Mouse (Mus musculus) CH12.LX (cell line): ENCODE measurements at regions not wholly inside any gene's neighbourhood (a gene's known extent, or its start where the extent isn't known, plus 50 kb on each side); places are given as distances from the start of the nearest gene placed in this dataset.
"Not testable (repeated sequence)": the region's sequence is repeated elsewhere in the genome, so short reads cannot be mapped to it uniquely, and the experiment has no call there.

Experiments
- DNase-seq: peaks from one replicate; pipeline ENCODE4 v3.0.0-alpha.2; 2013; ENCODE audit errors: extremely low read depth
- H3K27ac ChIP-seq: 2 replicates; pipeline ENCODE4 v1.5.1; 2012; ENCODE audit warnings: low read depth, mild to moderate bottlenecking, control low read depth, moderate library complexity; ENCODE audit not compliant: insufficient read depth
- H3K27me3 ChIP-seq: replicated peaks from 2 replicates; pipeline ENCODE3; 2012; ENCODE audit warnings: inconsistent platforms
- H3K36me3 ChIP-seq, 2 experiments: replicated peaks in 1 of 2; 2 replicates each; pipeline versions ENCODE3 to v1.6.1; 2012; ENCODE audit warnings: inconsistent platforms in 1 of 2, low read length in 1 of 2, mild to moderate bottlenecking in 1 of 2, mixed read lengths in 1 of 2, moderate library complexity in 1 of 2; ENCODE audit not compliant: control insufficient read depth in 1 of 2, insufficient read depth in 1 of 2
- H3K4me1 ChIP-seq, 2 experiments: 2 replicates each; pipeline ENCODE4 v1.6.1; 2012; ENCODE audit warnings: inconsistent platforms in 1 of 2, moderate library complexity in 1 of 2; ENCODE audit not compliant: insufficient read depth in 2 of 2, control insufficient read depth in 1 of 2
- H3K4me2 ChIP-seq: 2 replicates; pipeline ENCODE4 v1.6.1; 2012; ENCODE audit warnings: low read depth, mild to moderate bottlenecking, control low read depth; ENCODE audit not compliant: poor library complexity, insufficient read depth, severe bottlenecking
- H3K4me3 ChIP-seq, 3 experiments: fragments of 150-350 bp in 1 of 3; sonication (generic) in 1 of 3; replicated peaks in 1 of 3; 2 replicates each; pipeline versions ENCODE3 to v1.5.1; 2011 to 2012; ENCODE audit warnings: low read depth in 2 of 3, low read length in 2 of 3, mild to moderate bottlenecking in 2 of 3, moderate library complexity in 2 of 3, control low read depth in 1 of 3, improper control_type of control experiment in 1 of 3, inconsistent platforms in 1 of 3, mixed read lengths in 1 of 3; ENCODE audit not compliant: poor library complexity in 1 of 3
- H3K79me2 ChIP-seq: replicated peaks from 2 replicates; pipeline ENCODE4 v1.6.1; 2012; ENCODE audit warnings: mild to moderate bottlenecking, moderate library complexity; ENCODE audit not compliant: control insufficient read depth, poor library complexity, insufficient read depth, severe bottlenecking; ENCODE audit errors: extremely low read depth
- H3K9ac ChIP-seq: 2 replicates; pipeline ENCODE4 v1.6.1; 2012; ENCODE audit warnings: low read depth, mild to moderate bottlenecking, control low read depth, moderate library complexity; ENCODE audit not compliant: insufficient read depth
- H3K9me3 ChIP-seq: replicated peaks from 2 replicates; pipeline ENCODE3; 2012; ENCODE audit warnings: low read length, inconsistent platforms, mixed read lengths
- BHLHE40 ChIP-seq: IDR thresholded peaks from 2 replicates; pipeline ENCODE4 v1.6.1; 2011; ENCODE audit warnings: mild to moderate bottlenecking, low read depth, low read length, improper control_type of control experiment
- CTCF ChIP-seq, 2 experiments: IDR thresholded peaks in 1 of 2; conservative IDR thresholded peaks in 1 of 2; 2 replicates each; pipeline ENCODE4 v1.5.1; 2011 to 2012; ENCODE audit warnings: low read depth in 2 of 2, low read length in 2 of 2, improper control_type of control experiment in 1 of 2, inconsistent platforms in 1 of 2, mild to moderate bottlenecking in 1 of 2, moderate library complexity in 1 of 2
- IRF4 ChIP-seq: IDR thresholded peaks from 2 replicates; pipeline ENCODE4 v1.6.1; 2014; ENCODE audit warnings: low read depth, mild to moderate bottlenecking, inconsistent platforms, low read length, improper control_type of control experiment
- JUND ChIP-seq: conservative IDR thresholded peaks from 2 replicates; pipeline ENCODE4 v1.6.1; 2011; ENCODE audit warnings: low read depth, low read length, improper control_type of control experiment
- KAT2A ChIP-seq: IDR thresholded peaks from 2 replicates; pipeline ENCODE4 v1.6.1; 2012; ENCODE audit warnings: low read length, improper control_type of control experiment, inconsistent platforms; ENCODE audit not compliant: insufficient replicate concordance
- MAFK ChIP-seq: IDR thresholded peaks from 2 replicates; pipeline ENCODE4 v1.6.1; 2011; ENCODE audit warnings: low read length, improper control_type of control experiment; ENCODE audit not compliant: insufficient replicate concordance
- NELFE ChIP-seq: IDR thresholded peaks from 2 replicates; pipeline ENCODE4 v1.6.1; 2011; ENCODE audit warnings: low read depth, low read length, improper control_type of control experiment
- SIN3A ChIP-seq: IDR thresholded peaks from 2 replicates; pipeline ENCODE4 v1.6.1; 2012; ENCODE audit warnings: low read length, improper control_type of control experiment, inconsistent platforms
- SMC3 ChIP-seq: IDR thresholded peaks from 2 replicates; pipeline ENCODE4 v1.6.1; 2011; ENCODE audit warnings: low read depth, low read length, improper control_type of control experiment
- TBP ChIP-seq: conservative IDR thresholded peaks from 2 replicates; pipeline ENCODE4 v1.6.1; 2011; ENCODE audit warnings: low read depth, low read length, improper control_type of control experiment
- USF1 ChIP-seq: IDR thresholded peaks from 2 replicates; pipeline ENCODE4 v1.6.1; 2014; ENCODE audit warnings: low read depth, mild to moderate bottlenecking, inconsistent platforms, low read length, improper control_type of control experiment
- dilution Hi-C: fragments of 300-500 bp; cut with MboI; formaldehyde crosslinking; loops from 2 replicates; pipeline ENCODE4 v1.14.3; 2020; ENCODE audit warnings: low sequenced_read_pairs; ENCODE audit not compliant: extremely low pct_unique_long_range_greater_than_20kb, extremely low pct_ligation_motif_present
- in situ Hi-C: fragments of 300-500 bp; cut with MboI; formaldehyde crosslinking; loops from 3 replicates; pipeline ENCODE4 v1.14.3; 2019; ENCODE audit warnings: low sequenced_read_pairs, low pct_ligation_motif_present, low pct_unique_long_range_greater_than_20kb, mixed read lengths

DNA sequence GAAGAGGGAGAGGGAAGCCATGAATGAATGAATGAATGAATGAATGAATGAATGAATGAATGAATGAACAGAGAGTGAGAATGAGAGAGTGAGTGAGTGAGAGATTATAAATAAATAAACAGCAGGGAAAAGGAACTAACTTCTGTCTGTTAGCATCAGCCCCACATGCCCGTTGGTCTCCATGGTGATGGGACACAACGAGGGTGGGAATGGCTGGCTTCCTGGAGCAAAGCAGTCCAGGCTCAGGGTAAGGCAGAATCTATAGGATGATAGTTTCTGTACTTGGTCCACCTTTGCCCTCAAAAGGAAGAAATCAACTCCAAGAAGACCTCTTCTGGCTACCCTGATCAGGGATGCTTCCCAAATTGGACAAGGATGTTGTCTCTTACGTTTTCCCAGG is 212.2 kb downstream of the Zfp619 start:
- Histone ChIP-seq H3K4me2 (no peak overlapping the region), H3K36me3 (no peaks in the 10 kb centered on the region), H3K79me2 (no peaks in the 10 kb centered on the region), H3K9ac (no peak overlapping the region), H3K27me3 (no peaks in the 10 kb centered on the region), H3K27ac (no peak overlapping the region), H3K4me1 (peaks cover 0 to 19% of the 10 kb centered on the region in 2 experiments; a peak in 2 of 4 replicates), H3K4me3 (no peak overlapping the region), H3K9me3 (no peaks in the 10 kb centered on the region)
- dilution Hi-C loops: no loop called here
- TF ChIP-seq SIN3A (no peak), TBP (no peak), MAFK (no peak), KAT2A (no peak), NELFE (no peak), USF1 (no peak), JUND (no peak), SMC3 (no peak), CTCF (conservative IDR thresholded peaks at IDR 0.05 in 1 of 2, IDR thresholded peaks at IDR 0.05 in 1 of 2; ENCODE audit: low read depth in 2 of 2, low read length in 2 of 2) (no peak)
- no peak for DNase-seq
- in situ Hi-C loops: no loop called here

DNA sequence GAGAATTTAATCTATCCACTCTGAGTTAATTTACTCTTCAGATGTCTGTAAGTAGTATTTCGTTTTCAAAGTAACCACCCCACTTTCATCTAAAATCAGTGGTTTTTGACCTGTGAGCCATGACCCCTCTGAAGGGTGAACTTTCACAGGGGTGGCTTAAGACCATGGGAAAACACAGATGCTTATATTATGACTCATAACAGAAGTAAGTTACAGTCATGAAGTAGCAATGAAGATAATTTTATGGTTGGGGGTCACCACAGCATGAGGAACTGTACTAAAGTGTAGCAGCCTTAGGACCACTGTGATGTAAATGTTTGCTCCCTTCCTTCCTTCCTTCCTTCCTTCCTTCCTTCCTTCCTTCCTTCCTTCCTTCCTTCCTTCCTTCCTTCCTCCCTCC is 215.2 kb downstream of the Zfp619 start:
- no peaks in the 10 kb centered on the region for H3K36me3 ChIP-seq
- no peaks in the 10 kb centered on the region for H3K79me2 ChIP-seq
- H3K9ac ChIP-seq: no peak overlapping the region
- TF ChIP-seq BHLHE40: no peak
- peak; percentile 73 for TF ChIP-seq JUND
- peak; percentile 62; the same call in 1 of the 2 replicates for TF ChIP-seq IRF4
- TF ChIP-seq, all 38 proteins: peak for 2
- dilution Hi-C loops (no loop called here), in situ Hi-C loops (no loop called here)
- peak; percentile 18 for DNase-seq
- H3K9me3 ChIP-seq: no peaks in the 10 kb centered on the region
- H3K27ac ChIP-seq: no peak overlapping the region
- H3K4me3 ChIP-seq: no peak overlapping the region
- peaks cover 2 to 3% of the 10 kb centered on the region in 2 experiments; a peak in 3 of 4 replicates for H3K4me1 ChIP-seq
- no peak overlapping the region for H3K4me2 ChIP-seq
- no peaks in the 10 kb centered on the region for H3K27me3 ChIP-seq

DNA sequence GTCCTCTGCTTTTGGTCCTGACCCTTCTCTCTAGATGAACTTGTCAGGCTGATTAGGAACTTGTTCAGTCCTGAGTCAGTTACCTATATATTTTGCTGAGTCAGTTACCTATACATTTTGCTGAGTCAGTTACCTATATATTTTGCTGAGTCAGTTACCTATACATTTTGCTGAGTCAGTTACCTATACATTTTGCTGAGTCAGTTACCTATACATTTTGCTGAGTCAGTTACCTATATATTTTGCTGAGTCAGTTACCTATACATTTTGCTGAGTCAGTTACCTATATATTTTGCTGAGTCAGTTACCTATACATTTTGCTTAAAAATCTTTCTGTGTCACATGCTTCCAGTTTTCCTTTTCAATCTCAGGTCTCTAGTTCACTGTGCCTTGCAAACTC is 230.8 kb downstream of the Zfp619 start:
- H3K27ac ChIP-seq, H3K9me3 ChIP-seq, H3K27me3 ChIP-seq, H3K79me2 ChIP-seq, dilution Hi-C loops, DNase-seq, H3K36me3 ChIP-seq, H3K4me1 ChIP-seq, H3K4me2 ChIP-seq, H3K4me3 ChIP-seq, H3K9ac ChIP-seq, in situ Hi-C loops: not testable (repeated sequence)
- TF ChIP-seq MAFK: peak; percentile 87
